Mouse (Mus musculus): Measurements from ENCODE around the gene Synj2. TPM values are rescaled to one million over a fixed set of nuclear protein-coding genes. Genes with fewer than 3 reads are reported as not detected.

The Synj2 gene
- polyA plus RNA-seq (2014; fragmentation: Illumina TruSeq; extraction: RNeasy Lipid Tissue Mini Kit (QIAGEN cat#74804); ENCODE audit: insufficient read depth, low read depth, low replicate concordance): 3.7 TPM

GRCm38 (mm10) chr17:5941230-5942043 is at the start of gene Synj2:
Gene Synj2 (plus strand): TSS chr17:5941280.

GRCm38 (mm10) chr17:6079287-6080122 is 138.4 kb downstream of the Synj2 start, which contains the start of the genes Serac1 and Gtf2h5:
Gene Serac1 (minus strand): TSS chr17:6079741.
Gene Gtf2h5 (plus strand): TSS chr17:6079786.

Other genes starting within 250 kb of the Synj2 start
- gene Snx9, start 100.0 kb upstream of the Synj2 start, polyA plus RNA-seq (2014; fragmentation: Illumina TruSeq; extraction: RNeasy Lipid Tissue Mini Kit (QIAGEN cat#74804); ENCODE audit: insufficient read depth, low read depth, low replicate concordance): 26.9 TPM
- 0.92 TPM for gene Serac1, start 138.5 kb downstream of the Synj2 start, polyA plus RNA-seq (2014; fragmentation: Illumina TruSeq; extraction: RNeasy Lipid Tissue Mini Kit (QIAGEN cat#74804); ENCODE audit: insufficient read depth, low read depth, low replicate concordance)
- 84.4 TPM for gene Gtf2h5, start 138.5 kb downstream of the Synj2 start, polyA plus RNA-seq (2014; fragmentation: Illumina TruSeq; extraction: RNeasy Lipid Tissue Mini Kit (QIAGEN cat#74804); ENCODE audit: insufficient read depth, low read depth, low replicate concordance)
- gene Tulp4, start 165.2 kb downstream of the Synj2 start, polyA plus RNA-seq (2014; fragmentation: Illumina TruSeq; extraction: RNeasy Lipid Tissue Mini Kit (QIAGEN cat#74804); ENCODE audit: insufficient read depth, low read depth, low replicate concordance): 16.3 TPM